Mouse (Mus musculus): Measurements from ENCODE around the gene Rnf43. TPM values are rescaled to one million over a fixed set of nuclear protein-coding genes. Genes with fewer than 3 reads are reported as not detected.

Rnf43 gene
- polyA plus RNA-seq, 1 experiment: 9.0 TPM

GRCm38 (mm10) chr11:87743691-87744090 lies 81.2 kb downstream of the Rnf43 start:
- TF ChIP-seq CTCF (IDR thresholded peaks at IDR 0.05; ENCODE audit: borderline replicate concordance, control insufficient read depth, extremely low read depth, insufficient read depth, low read length, poor library complexity) (no peak), POLR2A (IDR thresholded peaks at IDR 0.05; ENCODE audit: control insufficient read depth, extremely low read depth, insufficient read depth, low read length, poor library complexity) (no peak)
- Histone ChIP-seq H3K36me3 (ENCODE audit: control insufficient read depth, insufficient read depth, low read length) (peaks cover 36% of the 10 kb centered on the region), H3K27me3 (ENCODE audit: control insufficient read depth, insufficient read depth, low read length) (no peaks in the 10 kb centered on the region), H3K27ac (ENCODE audit: control insufficient read depth, insufficient read depth, low read length) (peak overlapping the region; percentile 81), H3K4me1 (replicated peaks; ENCODE audit: control insufficient read depth, insufficient read depth, low read length) (peaks cover 58% of the 10 kb centered on the region), H3K4me3 (ENCODE audit: control insufficient read depth, insufficient read depth, low read length) (0 out of 2 replicates have a peak overlapping the region, but pooled peaks have one; percentile 3)
- no peak for DNase-seq
- 64% methylated on average over 3 of the region's 3 CpGs for WGBS

DNA sequence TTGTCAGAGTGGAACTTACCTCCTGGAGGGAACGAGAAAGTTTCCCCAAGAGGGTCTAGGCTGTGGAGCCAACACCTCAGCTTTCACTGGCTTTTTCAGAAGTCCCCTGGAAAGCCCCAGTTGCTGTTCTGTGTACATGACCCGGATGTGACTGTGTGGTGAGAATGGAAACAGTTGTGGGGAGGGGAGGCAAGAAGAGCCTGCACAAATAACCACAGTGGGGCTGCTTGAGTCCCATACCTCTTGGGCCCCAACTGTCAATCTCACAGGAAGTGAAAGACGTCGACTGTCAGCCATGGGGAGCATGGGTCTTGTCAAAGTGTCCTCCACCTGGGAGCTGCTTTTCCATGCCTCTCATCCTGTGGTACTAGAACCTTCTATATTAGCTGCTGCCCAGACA lies 82.4 kb downstream of the Rnf43 start:
- Histone ChIP-seq H3K4me1 (replicated peaks; ENCODE audit: control insufficient read depth, insufficient read depth, low read length) (peaks cover 59% of the 10 kb centered on the region), H3K4me3 (ENCODE audit: control insufficient read depth, insufficient read depth, low read length) (peak overlapping the region; percentile 26), H3K27me3 (ENCODE audit: control insufficient read depth, insufficient read depth, low read length) (no peaks in the 10 kb centered on the region), H3K36me3 (ENCODE audit: control insufficient read depth, insufficient read depth, low read length) (peaks cover 31% of the 10 kb centered on the region), H3K27ac (ENCODE audit: control insufficient read depth, insufficient read depth, low read length) (peak overlapping the region; percentile 99)
- TF ChIP-seq CTCF (IDR thresholded peaks at IDR 0.05; ENCODE audit: borderline replicate concordance, control insufficient read depth, extremely low read depth, insufficient read depth, low read length, poor library complexity) (no peak), POLR2A (IDR thresholded peaks at IDR 0.05; ENCODE audit: control insufficient read depth, extremely low read depth, insufficient read depth, low read length, poor library complexity) (peak; percentile 65)
- peak; percentile 83 for DNase-seq
- WGBS: 5% methylated on average over 4 of the region's 4 CpGs

GRCm38 (mm10) chr11:87745632-87746555 lies 83.4 kb downstream of the Rnf43 start:
- H3K27ac ChIP-seq (ENCODE audit: control insufficient read depth, insufficient read depth, low read length): peak overlapping the region; percentile 99
- peaks cover 62% of the 10 kb centered on the region for H3K4me1 ChIP-seq (replicated peaks; ENCODE audit: control insufficient read depth, insufficient read depth, low read length)
- H3K36me3 ChIP-seq (ENCODE audit: control insufficient read depth, insufficient read depth, low read length): peaks cover 22% of the 10 kb centered on the region
- H3K27me3 ChIP-seq (ENCODE audit: control insufficient read depth, insufficient read depth, low read length): no peaks in the 10 kb centered on the region
- peak overlapping the region; percentile 2; the same call in 1 of the 2 replicates for H3K4me3 ChIP-seq (ENCODE audit: control insufficient read depth, insufficient read depth, low read length)
- TF ChIP-seq POLR2A (IDR thresholded peaks at IDR 0.05; ENCODE audit: control insufficient read depth, extremely low read depth, insufficient read depth, low read length, poor library complexity) (no peak), CTCF (IDR thresholded peaks at IDR 0.05; ENCODE audit: borderline replicate concordance, control insufficient read depth, extremely low read depth, insufficient read depth, low read length, poor library complexity) (no peak)
- DNase-seq: no peak
- WGBS: 66% methylated on average over 9 of the region's 9 CpGs

- H3K4me3 ChIP-seq (ENCODE audit: control insufficient read depth, insufficient read depth, low read length): no peak overlapping the region
- H3K27ac ChIP-seq (ENCODE audit: control insufficient read depth, insufficient read depth, low read length): peak overlapping the region; percentile 55
- peaks cover 65% of the 10 kb centered on the region for H3K4me1 ChIP-seq (replicated peaks; ENCODE audit: control insufficient read depth, insufficient read depth, low read length)
- H3K27me3 ChIP-seq (ENCODE audit: control insufficient read depth, insufficient read depth, low read length): no peaks in the 10 kb centered on the region
- no peak for DNase-seq
- 91% methylated on average over 5 of the region's 5 CpGs for WGBS
- TF ChIP-seq CTCF (IDR thresholded peaks at IDR 0.05; ENCODE audit: borderline replicate concordance, control insufficient read depth, extremely low read depth, insufficient read depth, low read length, poor library complexity) (no peak), POLR2A (IDR thresholded peaks at IDR 0.05; ENCODE audit: control insufficient read depth, extremely low read depth, insufficient read depth, low read length, poor library complexity) (no peak)
- H3K36me3 ChIP-seq (ENCODE audit: control insufficient read depth, insufficient read depth, low read length): peaks cover 21% of the 10 kb centered on the region
These were observed 84.8 kb downstream of the Rnf43 start for GRCm38 (mm10) chr11:87747312-87747711.

GRCm38 (mm10) chr11:87747716-87748115 lies 85.2 kb downstream of the Rnf43 start:
- peak overlapping the region; percentile 51 for H3K4me3 ChIP-seq (ENCODE audit: control insufficient read depth, insufficient read depth, low read length)
- H3K27me3 ChIP-seq (ENCODE audit: control insufficient read depth, insufficient read depth, low read length): no peaks in the 10 kb centered on the region
- H3K36me3 ChIP-seq (ENCODE audit: control insufficient read depth, insufficient read depth, low read length): peaks cover 17% of the 10 kb centered on the region
- TF ChIP-seq POLR2A (IDR thresholded peaks at IDR 0.05; ENCODE audit: control insufficient read depth, extremely low read depth, insufficient read depth, low read length, poor library complexity) (no peak), CTCF (IDR thresholded peaks at IDR 0.05; ENCODE audit: borderline replicate concordance, control insufficient read depth, extremely low read depth, insufficient read depth, low read length, poor library complexity) (no peak)
- DNase-seq: no peak
- 73% methylated on average over 7 of the region's 7 CpGs for WGBS
- peaks cover 64% of the 10 kb centered on the region for H3K4me1 ChIP-seq (replicated peaks; ENCODE audit: control insufficient read depth, insufficient read depth, low read length)
- H3K27ac ChIP-seq (ENCODE audit: control insufficient read depth, insufficient read depth, low read length): peak overlapping the region; percentile 100

GRCm38 (mm10) chr11:87748132-87749119 lies 85.9 kb downstream of the Rnf43 start:
- peak; percentile 91 for DNase-seq
- TF ChIP-seq CTCF (IDR thresholded peaks at IDR 0.05; ENCODE audit: borderline replicate concordance, control insufficient read depth, extremely low read depth, insufficient read depth, low read length, poor library complexity): 0 out of 2 replicates have a peak, but pooled peaks have one; percentile 26
- peak; percentile 97 for TF ChIP-seq POLR2A (IDR thresholded peaks at IDR 0.05; ENCODE audit: control insufficient read depth, extremely low read depth, insufficient read depth, low read length, poor library complexity)
- Histone ChIP-seq H3K36me3 (ENCODE audit: control insufficient read depth, insufficient read depth, low read length) (peaks cover 11% of the 10 kb centered on the region), H3K27me3 (ENCODE audit: control insufficient read depth, insufficient read depth, low read length) (no peaks in the 10 kb centered on the region), H3K4me1 (replicated peaks; ENCODE audit: control insufficient read depth, insufficient read depth, low read length) (peaks cover 64% of the 10 kb centered on the region), H3K27ac (ENCODE audit: control insufficient read depth, insufficient read depth, low read length) (peak overlapping the region; percentile 100), H3K4me3 (ENCODE audit: control insufficient read depth, insufficient read depth, low read length) (peak overlapping the region; percentile 51)
- 6% methylated on average over 19 of the region's 19 CpGs for WGBS
